Mouse (Mus musculus) megakaryocyte, embryonic 14.5 days (primary cell): ENCODE data around the gene Ifnar2.

Experiments used
- FLI1 ChIP-seq: IDR thresholded peaks from 2 replicates; pipeline ENCODE4 v1.6.1; 2012; ENCODE audit warnings: low read length, inconsistent platforms, mixed read lengths
- GATA1 ChIP-seq: IDR thresholded peaks from 3 replicates; pipeline ENCODE4 v1.6.1; 2012; ENCODE audit warnings: mixed read lengths, low read length, inconsistent platforms, borderline replicate concordance

DNA sequence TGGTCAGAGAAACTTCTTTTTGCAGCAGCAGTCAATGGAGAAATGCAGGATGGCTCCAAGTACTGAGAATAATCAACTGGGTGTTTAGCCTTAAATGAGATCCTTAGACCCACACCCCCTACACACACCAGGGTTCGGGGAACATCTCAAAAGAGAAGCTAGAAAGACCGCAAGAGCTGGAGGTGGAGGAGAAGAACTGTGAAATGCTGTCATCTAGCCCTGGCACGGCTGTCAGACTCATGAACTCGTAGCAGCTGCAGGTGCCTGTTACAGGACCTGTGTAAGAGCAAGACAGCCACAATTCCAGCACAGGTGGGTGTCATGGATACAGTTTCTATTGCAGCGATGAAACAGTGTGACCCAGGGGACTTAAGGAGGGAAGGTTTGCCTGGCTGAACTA, 18.9 kb upstream of the Ifnar2 start:
- TF ChIP-seq GATA1 (no peak), FLI1 (no peak)
